Mouse (Mus musculus): ENCODE data around the gene Mthfd1l. TPM values are rescaled to one million over a fixed set of nuclear protein-coding genes. Genes with fewer than 3 reads are reported as not detected.

Gene Mthfd1l
- total and polyA plus RNA-seq, 3 experiments, result 84.0 to 94.8 (median 90.3) TPM

DNA sequence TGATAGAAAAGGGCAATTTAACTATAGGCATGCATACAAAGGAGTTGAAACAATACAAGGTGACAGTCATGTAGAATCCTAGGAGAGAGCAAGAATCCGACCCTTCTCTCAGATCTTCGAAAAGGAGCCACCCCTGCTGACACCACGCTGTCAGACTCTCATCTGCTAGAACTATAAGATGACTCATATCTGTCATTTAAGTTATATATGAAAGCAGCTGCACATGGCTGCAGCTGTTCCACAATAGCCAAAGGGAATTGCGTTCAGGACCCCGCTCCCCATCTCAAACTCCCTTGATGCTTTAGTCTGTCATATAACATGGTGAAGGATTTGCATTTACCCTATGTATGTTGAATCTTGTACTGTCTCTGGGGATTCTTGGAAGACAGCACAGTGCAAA lies 201.3 kb downstream of the Mthfd1l start:
- in situ Hi-C loops (cut with MboI; ENCODE audit: low pct_ligation_motif_present, low pct_unique_long_range_greater_than_20kb, low sequenced_read_pairs) (no loop called here), dilution Hi-C loops (cut with MboI; ENCODE audit: extremely low pct_ligation_motif_present, extremely low pct_unique_long_range_greater_than_20kb, low sequenced_read_pairs) (no loop called here)
- Histone ChIP-seq H3K9me3 (replicated peaks; ENCODE audit: low read length) (peaks cover 4% of the 10 kb centered on the region), H3K9ac (ENCODE audit: insufficient read depth, low read depth) (no peak overlapping the region), H3K27me3 (replicated peaks) (no peaks in the 10 kb centered on the region), H3K4me1 (ENCODE audit: control insufficient read depth in 1 of 2, insufficient read depth in 2 of 2) (peaks cover 0 to 16% of the 10 kb centered on the region in 2 experiments; a peak in 2 of 4 replicates), H3K4me2 (ENCODE audit: insufficient read depth, low read depth, poor library complexity, severe bottlenecking) (no peak overlapping the region), H3K4me3 (replicated peaks in 1 of 3; ENCODE audit: low read depth in 2 of 3, low read length in 2 of 3, poor library complexity in 1 of 3) (no peak overlapping the region), H3K79me2 (replicated peaks; ENCODE audit: control insufficient read depth, extremely low read depth, insufficient read depth, poor library complexity, severe bottlenecking) (no peaks in the 10 kb centered on the region), H3K36me3 (replicated peaks in 1 of 2; ENCODE audit: control insufficient read depth in 1 of 2, insufficient read depth in 1 of 2, low read length in 1 of 2) (no peaks in the 10 kb centered on the region), H3K27ac (ENCODE audit: insufficient read depth, low read depth) (no peak overlapping the region)
- TF ChIP-seq POLR2AphosphoS2 (IDR thresholded peaks at IDR 0.05; ENCODE audit: low read depth, low read length), result no peak
- DNase-seq (ENCODE audit: extremely low read depth), result no peak

DNA sequence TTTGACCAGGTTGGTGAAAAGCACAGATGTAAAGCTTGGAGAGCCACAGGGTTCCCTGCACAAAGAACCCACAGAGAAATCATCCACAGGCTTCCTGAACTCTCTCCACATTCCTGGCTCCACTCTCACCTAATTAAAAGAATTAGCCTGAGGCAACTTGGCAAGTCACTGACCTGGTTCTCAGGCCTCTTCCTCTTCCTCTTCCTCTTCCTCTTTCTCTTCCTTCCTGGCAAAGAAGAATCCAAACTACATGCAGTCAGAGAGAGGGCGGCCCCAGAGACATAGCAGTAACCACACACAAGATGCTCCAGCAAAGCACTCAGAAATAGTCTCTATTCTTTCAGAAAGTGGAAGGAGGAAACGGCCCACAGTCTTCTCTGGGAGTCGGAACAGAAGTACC lies 201.8 kb downstream of the Mthfd1l start:
- H3K9ac ChIP-seq (ENCODE audit: insufficient read depth, low read depth), result no peak overlapping the region
- H3K4me2 ChIP-seq (ENCODE audit: insufficient read depth, low read depth, poor library complexity, severe bottlenecking), result no peak overlapping the region
- H3K4me1 ChIP-seq (ENCODE audit: control insufficient read depth in 1 of 2, insufficient read depth in 2 of 2), result peaks cover 0 to 16% of the 10 kb centered on the region in 2 experiments; a peak in 2 of 4 replicates
- H3K27ac ChIP-seq (ENCODE audit: insufficient read depth, low read depth), result no peak overlapping the region
- TF ChIP-seq ELF1 (IDR thresholded peaks at IDR 0.05; ENCODE audit: low read depth, low read length), result no peak
- no peak for TF ChIP-seq POLR2A (IDR thresholded peaks at IDR 0.05; ENCODE audit: low read depth, low read length)
- TF ChIP-seq TCF12 (IDR thresholded peaks at IDR 0.05; ENCODE audit: low read depth, low read length), result no peak
- no peak for DNase-seq (ENCODE audit: extremely low read depth)
- H3K4me3 ChIP-seq (replicated peaks in 1 of 3; ENCODE audit: low read depth in 2 of 3, low read length in 2 of 3, poor library complexity in 1 of 3), result no peak overlapping the region
- H3K27me3 ChIP-seq (replicated peaks), result no peaks in the 10 kb centered on the region
- dilution Hi-C loops (cut with MboI; ENCODE audit: extremely low pct_ligation_motif_present, extremely low pct_unique_long_range_greater_than_20kb, low sequenced_read_pairs), result no loop called here
- H3K36me3 ChIP-seq (replicated peaks in 1 of 2; ENCODE audit: control insufficient read depth in 1 of 2, insufficient read depth in 1 of 2, low read length in 1 of 2), result no peaks in the 10 kb centered on the region
- peaks cover 4% of the 10 kb centered on the region for H3K9me3 ChIP-seq (replicated peaks; ENCODE audit: low read length)
- H3K79me2 ChIP-seq (replicated peaks; ENCODE audit: control insufficient read depth, extremely low read depth, insufficient read depth, poor library complexity, severe bottlenecking), result no peaks in the 10 kb centered on the region
- in situ Hi-C loops (cut with MboI; ENCODE audit: low pct_ligation_motif_present, low pct_unique_long_range_greater_than_20kb, low sequenced_read_pairs), result no loop called here

GRCm38 (mm10) chr10:4177285-4177684 lies 204.4 kb downstream of the Mthfd1l start:
- Histone ChIP-seq H3K4me2 (ENCODE audit: insufficient read depth, low read depth, poor library complexity, severe bottlenecking) (no peak overlapping the region), H3K79me2 (replicated peaks; ENCODE audit: control insufficient read depth, extremely low read depth, insufficient read depth, poor library complexity, severe bottlenecking) (no peaks in the 10 kb centered on the region), H3K9me3 (replicated peaks; ENCODE audit: low read length) (peaks cover 4% of the 10 kb centered on the region), H3K4me1 (ENCODE audit: control insufficient read depth in 1 of 2, insufficient read depth in 2 of 2) (peaks cover 6 to 18% of the 10 kb centered on the region in 2 experiments; a peak in 3 of 4 replicates), H3K36me3 (replicated peaks in 1 of 2; ENCODE audit: control insufficient read depth in 1 of 2, insufficient read depth in 1 of 2, low read length in 1 of 2) (no peaks in the 10 kb centered on the region), H3K9ac (ENCODE audit: insufficient read depth, low read depth) (no peak overlapping the region), H3K27ac (ENCODE audit: insufficient read depth, low read depth) (no peak overlapping the region), H3K27me3 (replicated peaks) (no peaks in the 10 kb centered on the region), H3K4me3 (replicated peaks in 1 of 3; ENCODE audit: low read depth in 2 of 3, low read length in 2 of 3, poor library complexity in 1 of 3) (no peak overlapping the region)
- in situ Hi-C loops (cut with MboI; ENCODE audit: low pct_ligation_motif_present, low pct_unique_long_range_greater_than_20kb, low sequenced_read_pairs) (no loop called here), dilution Hi-C loops (cut with MboI; ENCODE audit: extremely low pct_ligation_motif_present, extremely low pct_unique_long_range_greater_than_20kb, low sequenced_read_pairs) (no loop called here)
- DNase-seq (ENCODE audit: extremely low read depth), result no peak
- TF ChIP-seq NRF1 (IDR thresholded peaks at IDR 0.05; ENCODE audit: low read depth, low read length) (no peak), RAD21 (IDR thresholded peaks at IDR 0.05; ENCODE audit: low read depth, low read length) (no peak), MAFK (IDR thresholded peaks at IDR 0.05; ENCODE audit: insufficient replicate concordance, low read length) (no peak), EP300 (IDR thresholded peaks at IDR 0.05; ENCODE audit: low read length) (no peak), BHLHE40 (IDR thresholded peaks at IDR 0.05; ENCODE audit: low read depth, low read length) (no peak), ZC3H11A (IDR thresholded peaks at IDR 0.05; ENCODE audit: low read depth, low read length) (no peak), ETS1 (conservative IDR thresholded peaks at IDR 0.05; ENCODE audit: low read depth, low read length) (no peak), SMC3 (IDR thresholded peaks at IDR 0.05; ENCODE audit: low read depth, low read length) (no peak), CHD2 (IDR thresholded peaks at IDR 0.05; ENCODE audit: low read length) (no peak), MAZ (IDR thresholded peaks at IDR 0.05; ENCODE audit: low read depth, low read length) (no peak), CHD1 (IDR thresholded peaks at IDR 0.05; ENCODE audit: low read depth, low read length) (no peak), TBP (conservative IDR thresholded peaks at IDR 0.05; ENCODE audit: low read depth, low read length) (no peak), CTCF (conservative IDR thresholded peaks at IDR 0.05 in 1 of 2, IDR thresholded peaks at IDR 0.05 in 1 of 2; ENCODE audit: low read depth in 2 of 2, low read length in 2 of 2) (no peak), IRF4 (IDR thresholded peaks at IDR 0.05; ENCODE audit: low read depth, low read length) (no peak), MXI1 (IDR thresholded peaks at IDR 0.05; ENCODE audit: low read depth, low read length) (no peak)
